Mouse (Mus musculus) forebrain, embryonic 16.5 days (tissue): ENCODE measurements around the gene Fam161a. TPM values are rescaled to one million over a fixed set of nuclear protein-coding genes. Genes with fewer than 3 reads are reported as not detected.

Source experiments
- ATAC-seq: fragments of 200-750 bp; cut with Nextera tagmentation; 2 replicates; pipeline ENCODE4 v1.8.0; 2017; ENCODE audit warnings: mild to moderate bottlenecking, moderate library complexity
- H3K27ac ChIP-seq: fragments of 300-500 bp; sonication (generic); 2 replicates; pipeline ENCODE4 v1.5.1; 2014; ENCODE audit warnings: low read length, control low read depth
- H3K27me3 ChIP-seq: fragments of 300-500 bp; sonication (generic); replicated peaks from 2 replicates; pipeline ENCODE4 v1.6.1; 2014; ENCODE audit warnings: low read length; ENCODE audit not compliant: control insufficient read depth, insufficient read depth
- H3K36me3 ChIP-seq: fragments of 300-500 bp; sonication (generic); 2 replicates; pipeline ENCODE4 v1.6.1; 2014; ENCODE audit not compliant: control insufficient read depth, insufficient read depth
- H3K4me1 ChIP-seq: fragments of 300-500 bp; sonication (generic); replicated peaks from 2 replicates; pipeline ENCODE4 v1.6.1; 2014; ENCODE audit warnings: low read length; ENCODE audit not compliant: control insufficient read depth, insufficient read depth
- H3K4me2 ChIP-seq: fragments of 300-500 bp; sonication (generic); 2 replicates; pipeline ENCODE4 v1.6.1; 2014; ENCODE audit warnings: mild to moderate bottlenecking, low read length, control low read depth
- H3K4me3 ChIP-seq: fragments of 300-500 bp; sonication (generic); replicated peaks from 2 replicates; pipeline ENCODE4 v1.5.1; 2014; ENCODE audit warnings: mild to moderate bottlenecking, low read length, control low read depth
- H3K9ac ChIP-seq: fragments of 300-500 bp; sonication (generic); replicated peaks from 2 replicates; pipeline ENCODE4 v1.6.1; 2014; ENCODE audit warnings: low read depth, low read length, control low read depth
- H3K9me3 ChIP-seq: fragments of 300-500 bp; sonication (generic); 2 replicates; pipeline ENCODE4 v1.6.1; 2016; ENCODE audit warnings: low read length; ENCODE audit not compliant: control insufficient read depth
- WGBS: fragments of 180-500 bp; shearing (Covaris S2); extraction: QIAGEN DNeasy Blood & Tissue Kit; methylation state at CpG from one replicate; pipeline ENCODE4 v1.1.7; 2014; 5-methylcytosine and 5-hydroxymethylcytosine counted together
- polyA plus RNA-seq: library from polyadenylated mRNA; unstranded; fragments of >200 nt; fragmentation: Nextera tagmentation; extraction: Ambion mirVana; gene quantifications from 2 replicates; pipeline ENCODE4 v1.2.1, GENCODE M21; 2015

Fam161a gene
- polyA plus RNA-seq, 1 experiment from 2014 or later: 3.6 TPM

GRCm38 (mm10) chr11:23007166-23007480, 208 bp upstream of the Fam161a start:
- Histone ChIP-seq H3K36me3 (peaks cover 16% of the 10 kb centered on the region), H3K27me3 (no peaks in the 10 kb centered on the region), H3K9me3 (no peaks in the 10 kb centered on the region), H3K9ac (peak overlapping the region; percentile 64), H3K27ac (peak overlapping the region; percentile 86), H3K4me2 (peak overlapping the region; percentile 68), H3K4me3 (peak overlapping the region; percentile 66), H3K4me1 (peaks cover 7% of the 10 kb centered on the region; the same call in 1 of the 2 replicates)
- WGBS: 5% methylated on average over 6 of the region's 6 CpGs
- ATAC-seq: peak; percentile 42

GRCm38 (mm10) chr11:23008181-23008823, 971 bp downstream of the Fam161a start:
- under 1% methylated on average over 40 of the region's 40 CpGs for WGBS
- H3K9me3 ChIP-seq: no peaks in the 10 kb centered on the region

GRCm38 (mm10) chr11:23008824-23009200, 1.5 kb downstream of the Fam161a start:
- H3K27me3 ChIP-seq: no peaks in the 10 kb centered on the region
- H3K4me1 ChIP-seq: peaks cover 7% of the 10 kb centered on the region; the same call in 1 of the 2 replicates
- no peak overlapping the region for H3K27ac ChIP-seq
- peak overlapping the region; percentile 66 for H3K4me3 ChIP-seq
- ATAC-seq: no peak
- H3K4me2 ChIP-seq: peak overlapping the region; percentile 68
- WGBS: 42% methylated on average over 4 of the region's 4 CpGs
- H3K9ac ChIP-seq: no peak overlapping the region; the same call in 1 of the 2 replicates
- H3K36me3 ChIP-seq: peaks cover 6% of the 10 kb centered on the region; the same call in 1 of the 2 replicates
- H3K9me3 ChIP-seq: no peaks in the 10 kb centered on the region

More at GRCm38 (mm10) chr11:23008181-23008823, 971 bp downstream of the Fam161a start:
- H3K27me3 ChIP-seq: no peaks in the 10 kb centered on the region
- H3K27ac ChIP-seq: peak overlapping the region; percentile 86
- peaks cover 7% of the 10 kb centered on the region; the same call in 1 of the 2 replicates for H3K4me1 ChIP-seq
- H3K4me3 ChIP-seq: peak overlapping the region; percentile 66
- peak overlapping the region; percentile 82 for H3K9ac ChIP-seq
- ATAC-seq: peak; percentile 95
- H3K36me3 ChIP-seq: peaks cover 10% of the 10 kb centered on the region; the same call in 1 of the 2 replicates
- H3K4me2 ChIP-seq: peak overlapping the region; percentile 68

- no peak for ATAC-seq
- Histone ChIP-seq H3K27me3 (no peaks in the 10 kb centered on the region), H3K9ac (no peak overlapping the region), H3K9me3 (no peaks in the 10 kb centered on the region), H3K4me2 (no peak overlapping the region), H3K27ac (no peak overlapping the region), H3K4me1 (peaks cover 4% of the 10 kb centered on the region; the same call in 1 of the 2 replicates), H3K4me3 (no peak overlapping the region), H3K36me3 (no peaks in the 10 kb centered on the region)
- WGBS: 97% methylated on average over 1 of the region's 1 CpGs
Observed at GRCm38 (mm10) chr11:23013096-23013495, 5.8 kb downstream of the Fam161a start.

- no peaks in the 10 kb centered on the region for H3K36me3 ChIP-seq
- H3K4me2 ChIP-seq: no peak overlapping the region
- ATAC-seq: no peak
- no peak overlapping the region for H3K27ac ChIP-seq
- WGBS: 89% methylated on average over 4 of the region's 4 CpGs
- H3K9me3 ChIP-seq: no peaks in the 10 kb centered on the region
- no peak overlapping the region for H3K4me3 ChIP-seq
- no peak overlapping the region for H3K9ac ChIP-seq
- H3K27me3 ChIP-seq: no peaks in the 10 kb centered on the region
- H3K4me1 ChIP-seq: peaks cover 4% of the 10 kb centered on the region; the same call in 1 of the 2 replicates
Observed at GRCm38 (mm10) chr11:23013580-23014294, 6.4 kb downstream of the Fam161a start.

- Histone ChIP-seq H3K4me1 (no peaks in the 10 kb centered on the region; the same call in 1 of the 2 replicates), H3K9ac (no peak overlapping the region), H3K27me3 (no peaks in the 10 kb centered on the region), H3K4me2 (no peak overlapping the region), H3K4me3 (no peak overlapping the region), H3K36me3 (no peaks in the 10 kb centered on the region), H3K27ac (no peak overlapping the region), H3K9me3 (no peaks in the 10 kb centered on the region)
- no peak for ATAC-seq
- 70% methylated on average over 6 of the region's 6 CpGs for WGBS
Observed at GRCm38 (mm10) chr11:23014996-23015395, 7.7 kb downstream of the Fam161a start.

- no peaks in the 10 kb centered on the region for H3K9me3 ChIP-seq
- no peak for ATAC-seq
- no peaks in the 10 kb centered on the region for H3K27me3 ChIP-seq
- no peaks in the 10 kb centered on the region for H3K36me3 ChIP-seq
- H3K27ac ChIP-seq: no peak overlapping the region
- no peak overlapping the region for H3K4me3 ChIP-seq
- H3K4me2 ChIP-seq: no peak overlapping the region
- WGBS: 92% methylated on average over 4 of the region's 4 CpGs
- H3K4me1 ChIP-seq: no peaks in the 10 kb centered on the region
- H3K9ac ChIP-seq: no peak overlapping the region
Observed at GRCm38 (mm10) chr11:23017943-23018342, 10.6 kb downstream of the Fam161a start.

- no peak overlapping the region for H3K9ac ChIP-seq
- H3K4me3 ChIP-seq: no peak overlapping the region
- no peak overlapping the region for H3K4me2 ChIP-seq
- ATAC-seq: no peak
- H3K4me1 ChIP-seq: no peaks in the 10 kb centered on the region
- H3K9me3 ChIP-seq: no peaks in the 10 kb centered on the region
- no peaks in the 10 kb centered on the region for H3K36me3 ChIP-seq
- no peak overlapping the region for H3K27ac ChIP-seq
- WGBS: 72% methylated on average over 24 of the region's 24 CpGs
- no peaks in the 10 kb centered on the region for H3K27me3 ChIP-seq
Observed at GRCm38 (mm10) chr11:23020116-23020770, 12.9 kb downstream of the Fam161a start.

GRCm38 (mm10) chr11:23020841-23021240, 13.5 kb downstream of the Fam161a start:
- H3K27me3 ChIP-seq: no peaks in the 10 kb centered on the region
- 94% methylated on average over 14 of the region's 14 CpGs for WGBS
- H3K9me3 ChIP-seq: no peaks in the 10 kb centered on the region
- no peak overlapping the region for H3K27ac ChIP-seq
- ATAC-seq: no peak
- H3K4me2 ChIP-seq: no peak overlapping the region
- no peaks in the 10 kb centered on the region for H3K36me3 ChIP-seq
- no peak overlapping the region for H3K4me3 ChIP-seq
- no peaks in the 10 kb centered on the region for H3K4me1 ChIP-seq
- H3K9ac ChIP-seq: no peak overlapping the region
